Mouse (Mus musculus) forebrain, postnatal 0 days (tissue): ENCODE measurements around the gene Hk3. TPM values are rescaled to one million over a fixed set of nuclear protein-coding genes. Genes with fewer than 3 reads are reported as not detected.

Experiments used
- ATAC-seq: fragments of 200-750 bp; cut with Nextera tagmentation; 2 replicates; pipeline ENCODE4 v1.8.0; 2017; ENCODE audit warnings: mild to moderate bottlenecking, moderate library complexity
- DNase-seq: peaks from one replicate; pipeline ENCODE4 v3.0.0-alpha.2; 2015
- H3K27ac ChIP-seq: fragments of 300-500 bp; sonication (generic); 2 replicates; pipeline ENCODE4 v1.5.1; 2014; ENCODE audit warnings: low read depth, mild to moderate bottlenecking, antibody characterized with exemption, low read length, moderate library complexity, mixed read lengths
- H3K27me3 ChIP-seq: fragments of 300-500 bp; sonication (generic); 2 replicates; pipeline ENCODE4 v1.6.1; 2014; ENCODE audit warnings: mild to moderate bottlenecking, low read length, mixed read lengths; ENCODE audit not compliant: insufficient read depth
- H3K36me3 ChIP-seq: fragments of 300-500 bp; sonication (generic); 2 replicates; pipeline ENCODE4 v1.6.1; 2014; ENCODE audit warnings: mild to moderate bottlenecking, moderate library complexity; ENCODE audit not compliant: insufficient read depth
- H3K4me1 ChIP-seq: fragments of 300-500 bp; sonication (generic); 2 replicates; pipeline ENCODE4 v1.6.1; 2014; ENCODE audit warnings: antibody characterized with exemption; ENCODE audit not compliant: insufficient read depth
- H3K4me2 ChIP-seq: fragments of 300-500 bp; sonication (generic); 2 replicates; pipeline ENCODE4 v1.6.1; 2014; ENCODE audit warnings: low read depth, mild to moderate bottlenecking, moderate library complexity
- H3K4me3 ChIP-seq: fragments of 300-500 bp; sonication (generic); 2 replicates; pipeline ENCODE4 v1.5.1; 2014; ENCODE audit warnings: low read depth, low read length, mixed read lengths
- H3K9ac ChIP-seq: fragments of 300-500 bp; sonication (generic); 2 replicates; pipeline ENCODE4 v1.6.1; 2014; ENCODE audit warnings: mild to moderate bottlenecking
- H3K9me3 ChIP-seq: fragments of 300-500 bp; sonication (generic); 2 replicates; pipeline ENCODE4 v1.6.1; 2016; ENCODE audit warnings: low read length
- CTCF ChIP-seq: sonication (generic); IDR thresholded peaks from 2 replicates; pipeline ENCODE4 v1.5.1; 2016; ENCODE audit warnings: antibody characterized with exemption, control low read depth, low read depth
- WGBS: fragments of 180-500 bp; shearing (Covaris S2); extraction: QIAGEN DNeasy Blood & Tissue Kit; methylation state at CpG from one replicate; pipeline ENCODE4 v1.1.7; 2014; 5-methylcytosine and 5-hydroxymethylcytosine counted together
- polyA plus RNA-seq: library from polyadenylated mRNA; unstranded; fragments of >200 nt; fragmentation: Nextera tagmentation; extraction: Ambion mirVana; gene quantifications from 2 replicates; pipeline ENCODE4 v1.2.1, GENCODE M21; 2015
- total RNA-seq: library from RNA; depleted of rRNA; stranded (reverse); fragments of >200 nt; gene quantifications from 2 replicates; pipeline ENCODE4 v1.2.3, GENCODE M21; 2014; rRNA removed

Gene Hk3
- total and polyA plus RNA-seq, 2 experiments from 2014 or later = 0.65 to 0.76 TPM

GRCm38 (mm10) chr13:54959059-54959701, 62.0 kb downstream of the Hk3 start:
- no peaks in the 10 kb centered on the region for H3K27me3 ChIP-seq
- DNase-seq (no peak), ATAC-seq (no peak)

DNA sequence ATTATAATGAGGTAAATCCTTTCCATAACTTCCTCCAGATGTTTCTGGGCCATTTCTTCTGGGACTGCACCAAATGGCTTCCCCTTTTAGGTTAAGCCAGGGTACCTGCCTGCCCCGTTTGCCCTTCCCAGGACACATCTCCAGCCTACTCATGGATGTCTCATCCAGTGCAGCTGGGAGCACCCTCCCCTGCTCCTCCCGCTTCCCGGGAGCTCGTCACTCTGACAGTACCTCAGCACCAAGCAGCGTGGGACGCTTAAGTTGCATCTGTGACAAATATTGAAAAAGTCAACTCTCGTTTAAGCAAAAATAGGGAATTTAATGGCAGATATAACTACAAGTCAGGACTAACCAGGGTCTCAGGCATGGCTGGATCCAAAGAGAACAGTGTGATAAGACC, 63.9 kb downstream of the Hk3 start:
- no peak for DNase-seq
- Histone ChIP-seq H3K27ac (no peak overlapping the region), H3K36me3 (no peaks in the 10 kb centered on the region), H3K4me2 (no peak overlapping the region), H3K4me3 (no peak overlapping the region), H3K9me3 (no peaks in the 10 kb centered on the region), H3K9ac (no peak overlapping the region), H3K4me1 (0 out of 2 replicates have a peak, but pooled peaks cover 3% of the 10 kb centered on the region), H3K27me3 (no peaks in the 10 kb centered on the region)
- ATAC-seq = no peak
- WGBS = 75% methylated on average over 7 of the region's 7 CpGs
- TF ChIP-seq CTCF = no peak

More at GRCm38 (mm10) chr13:54959059-54959701, 62.0 kb downstream of the Hk3 start:
- no peak overlapping the region for H3K9ac ChIP-seq
- WGBS = 39% methylated on average over 15 of the region's 15 CpGs
- H3K4me3 ChIP-seq = no peak overlapping the region
- no peaks in the 10 kb centered on the region for H3K36me3 ChIP-seq
- H3K4me2 ChIP-seq = no peak overlapping the region
- H3K4me1 ChIP-seq = 0 out of 2 replicates have a peak, but pooled peaks cover 3% of the 10 kb centered on the region
- no peaks in the 10 kb centered on the region for H3K9me3 ChIP-seq
- no peak overlapping the region for H3K27ac ChIP-seq
- TF ChIP-seq CTCF = no peak

Other genes starting within 250 kb of the Hk3 start
- gene Eif4e1b, start 237.4 kb downstream of the Hk3 start, total RNA-seq = not detected in 2 replicates
- gene Eif4e1b, start 237.4 kb downstream of the Hk3 start, polyA plus RNA-seq = not detected in 2 replicates
- gene Tspan17, start 232.0 kb downstream of the Hk3 start, total RNA-seq = 26.5 and 28.3 TPM in 2 replicates
- gene Tspan17, start 232.0 kb downstream of the Hk3 start, polyA plus RNA-seq = 44.2 and 61.1 TPM in 2 replicates
- gene Unc5a, start 72.0 kb downstream of the Hk3 start, total RNA-seq = 27.5 and 46.1 TPM in 2 replicates
- 19.8 and 22.5 TPM in 2 replicates for gene Unc5a, start 72.0 kb downstream of the Hk3 start, polyA plus RNA-seq
- gene Uimc1, start 78.9 kb upstream of the Hk3 start, total RNA-seq = 12.6 and 13.2 TPM in 2 replicates
- gene Uimc1, start 78.9 kb upstream of the Hk3 start, polyA plus RNA-seq = 12.2 and 13.3 TPM in 2 replicates
- 24.8 and 32.8 TPM in 2 replicates for gene Zfp346, start 83.9 kb upstream of the Hk3 start, total RNA-seq
- gene Zfp346, start 83.9 kb upstream of the Hk3 start, polyA plus RNA-seq = 14.4 and 20.5 TPM in 2 replicates
- not detected in 2 replicates for gene Gm17617, start 112.2 kb upstream of the Hk3 start, total RNA-seq
- gene Gm17617, start 112.2 kb upstream of the Hk3 start, polyA plus RNA-seq = not detected in 2 replicates
- gene Fgfr4, start 131.3 kb upstream of the Hk3 start, total RNA-seq = 0.08 and 0.19 TPM in 2 replicates
- 0.33 and 0.40 TPM in 2 replicates for gene Fgfr4, start 131.3 kb upstream of the Hk3 start, polyA plus RNA-seq
- 81.2 and 104 TPM in 2 replicates for gene Nsd1, start 188.4 kb upstream of the Hk3 start, total RNA-seq
- 37.5 and 48.2 TPM in 2 replicates for gene Nsd1, start 188.4 kb upstream of the Hk3 start, polyA plus RNA-seq